Comparison of ENCODE assay signal across 7 mouse cellular contexts in genomic region chrX:75744466-75744865, GRCm38 (mm10).
A peak's percentile ranks its signal among the peaks of the same experiment; 100 is the strongest.
DNase-seq lines count a peak whose midpoint lies in the region; ATAC-seq and TF ChIP-seq lines count a peak whose summit lies in the region.
"Not testable (repeated sequence)": the region's sequence is repeated elsewhere in the genome, so short reads cannot be mapped to it uniquely, and the experiment has no call there.

No protein-coding gene starts in this region.

- H3K9me3 ChIP-seq in intestine, postnatal 0 days (ENCODE audit: control insufficient read depth); liver, embryonic 14.5 days (ENCODE audit: control insufficient read depth, low read length); midbrain, postnatal 0 days (ENCODE audit: low read length): not testable (repeated sequence)

- not testable (repeated sequence) for H3K4me3 ChIP-seq in intestine, postnatal 0 days (ENCODE audit: low read depth, low read length); liver, embryonic 14.5 days (ENCODE audit: insufficient read depth in 1 of 2, low read depth in 2 of 2, low read length in 2 of 2); midbrain, postnatal 0 days (ENCODE audit: low read depth, low read length)

- not testable (repeated sequence) for H3K27ac ChIP-seq in intestine, postnatal 0 days (ENCODE audit: low read depth, low read length); liver, embryonic 14.5 days; midbrain, postnatal 0 days (ENCODE audit: low read depth, low read length)

- TF ChIP-seq CTCF in intestine, postnatal 0 days (IDR thresholded peaks at IDR 0.05; ENCODE audit: low read depth) = peak; percentile 54
- TF ChIP-seq CTCF in liver, embryonic 14.5 days (IDR thresholded peaks at IDR 0.05; ENCODE audit: low read depth) = peak; percentile 28; the same call in 1 of the 2 replicates
- TF ChIP-seq CTCF in midbrain, postnatal 0 days (IDR thresholded peaks at IDR 0.05) = peak; percentile 48

- peak; percentile 96 for DNase-seq in ZHBTc4 (ENCODE audit: low read depth, low spot score)
- peak; percentile 30 for DNase-seq in embryo, embryonic 10.5 days (ENCODE audit: low spot score)
- DNase-seq in gastrocnemius, postnatal 14 days = peak; percentile 76
- peak in 2 of 3 experiments; percentile 48 to 61 for DNase-seq in liver, embryonic 14.5 days (ENCODE audit: low read depth in 3 of 3, low spot score in 3 of 3)
- peak; percentile 33 for DNase-seq in midbrain, postnatal 0 days (ENCODE audit: low spot score)
- DNase-seq in spleen, adult 12 weeks (ENCODE audit: low spot score) = peak; percentile 94

- H3K36me3 ChIP-seq in intestine, postnatal 0 days (ENCODE audit: control insufficient read depth, insufficient read depth); liver, embryonic 14.5 days (replicated peaks; ENCODE audit: control insufficient read depth, insufficient read depth, low read depth); midbrain, postnatal 0 days (ENCODE audit: insufficient read depth, low read length): not testable (repeated sequence)

- not testable (repeated sequence) for H3K4me2 ChIP-seq in intestine, postnatal 0 days (replicated peaks; ENCODE audit: low read depth); liver, embryonic 14.5 days (ENCODE audit: low read depth); midbrain, postnatal 0 days (ENCODE audit: low read depth, low read length, poor library complexity, severe bottlenecking)

- H3K4me1 ChIP-seq in intestine, postnatal 0 days (replicated peaks; ENCODE audit: control insufficient read depth, insufficient read depth, low read length); liver, embryonic 14.5 days (replicated peaks; ENCODE audit: control insufficient read depth in 2 of 2, insufficient read depth in 2 of 2, low read length in 1 of 2); midbrain, postnatal 0 days (ENCODE audit: insufficient read depth, low read length): not testable (repeated sequence)

- not testable (repeated sequence) for H3K9ac ChIP-seq in intestine, postnatal 0 days (ENCODE audit: low read depth, low read length); liver, embryonic 14.5 days (replicated peaks); midbrain, postnatal 0 days (replicated peaks; ENCODE audit: low read length, poor library complexity, severe bottlenecking)

- ATAC-seq in intestine, postnatal 0 days; liver, embryonic 14.5 days (ENCODE audit: insufficient read depth); midbrain, postnatal 0 days (ENCODE audit: low FRiP score): not testable (repeated sequence)

- not testable (repeated sequence) for H3K27me3 ChIP-seq in intestine, postnatal 0 days (replicated peaks; ENCODE audit: control insufficient read depth, insufficient read depth, low read length); liver, embryonic 14.5 days (ENCODE audit: control insufficient read depth, insufficient read depth, low read length); midbrain, postnatal 0 days (ENCODE audit: insufficient read depth, low read length)

- intact Hi-C loops in gastrocnemius, postnatal 14 days (cut with DNase I; ENCODE audit: low total_unique reads) = not testable (repeated sequence)

- not testable (repeated sequence) for TF ChIP-seq EP300 in liver, embryonic 14.5 days (IDR thresholded peaks at IDR 0.05; ENCODE audit: low read depth)

- WGBS in intestine, postnatal 0 days = 65% methylated on average over 13 of the region's 14 CpGs
- 74% methylated on average over 10 of the region's 14 CpGs for WGBS in liver, embryonic 14.5 days (ENCODE audit: insufficient replicate concordance)
- WGBS in midbrain, postnatal 0 days = 53% methylated on average over 6 of the region's 14 CpGs

Comparison
In these comparisons a context has a peak if more than half of its experiments do, and no peak if none do; other contexts are left out.
1. DNase-seq: peak in every context shown above with its lines; median percentile 96 in ZHBTc4; 94 in spleen, adult 12 weeks; 76 in gastrocnemius, postnatal 14 days; 54 in liver, embryonic 14.5 days; 33 in midbrain, postnatal 0 days; 30 in embryo, embryonic 10.5 days.